Mouse (Mus musculus) skeletal muscle tissue, adult 2 months (tissue): ENCODE data around the gene Olfr215.
A peak's percentile ranks its signal among the peaks of the same experiment; 100 is the strongest.
"Not testable (repeated sequence)": the region's sequence is repeated elsewhere in the genome, so short reads cannot be mapped to it uniquely, and the experiment has no call there.

Experiments
- DNase-seq: peaks from one replicate; pipeline ENCODE4 v3.0.0-alpha.2; 2012; ENCODE audit warnings: low read depth, low spot score

Gene Olfr215

GRCm38 (mm10) chr6:116584095-116584494, at the start of gene Olfr215:
Gene Olfr215, minus strand, starts transcription at chr6:116584195.
- no peak for DNase-seq

- DNase-seq: peak; percentile 56
These were observed 48.1 kb upstream of the Olfr215 start for GRCm38 (mm10) chr6:116632129-116632528.

GRCm38 (mm10) chr6:116629766-116630165, 45.8 kb upstream of the Olfr215 start:
- DNase-seq: no peak

GRCm38 (mm10) chr6:116628539-116629171, 44.7 kb upstream of the Olfr215 start, which contains the start of gene Zfp422:
Gene Zfp422, minus strand, starts transcription at chr6:116628999.
- peak; percentile 33 for DNase-seq

GRCm38 (mm10) chr6:116628095-116628494, 44.1 kb upstream of the Olfr215 start:
- DNase-seq: no peak

GRCm38 (mm10) chr6:116626417-116626816, 42.4 kb upstream of the Olfr215 start:
- DNase-seq: not testable (repeated sequence)

GRCm38 (mm10) chr6:116621318-116622023, 37.5 kb upstream of the Olfr215 start:
- peak; percentile 38 for DNase-seq

- no peak for DNase-seq
These were observed 34.1 kb upstream of the Olfr215 start for GRCm38 (mm10) chr6:116618073-116618472.

GRCm38 (mm10) chr6:116615719-116616118, 31.7 kb upstream of the Olfr215 start:
- DNase-seq: no peak

- no peak for DNase-seq
These were observed 23.2 kb upstream of the Olfr215 start for GRCm38 (mm10) chr6:116607230-116607629.

GRCm38 (mm10) chr6:116600969-116601368, 17.0 kb upstream of the Olfr215 start:
- DNase-seq: not testable (repeated sequence)

GRCm38 (mm10) chr6:116569834-116570233, 14.2 kb downstream of the Olfr215 start:
- peak; percentile 3 for DNase-seq

- DNase-seq: no peak
These were observed 29.0 kb downstream of the Olfr215 start for GRCm38 (mm10) chr6:116554952-116555351.

GRCm38 (mm10) chr6:116553935-116554334, 30.1 kb downstream of the Olfr215 start, which contains the start of gene Olfr214:
Gene Olfr214, plus strand, starts transcription at chr6:116554235.
- DNase-seq: no peak

- not testable (repeated sequence) for DNase-seq
These were observed 33.2 kb downstream of the Olfr215 start, which contains the start of gene Gm5580 for GRCm38 (mm10) chr6:116550841-116551240. Gene Gm5580, plus strand, starts transcription at chr6:116551141.

GRCm38 (mm10) chr6:116542500-116542899, 41.5 kb downstream of the Olfr215 start:
- no peak for DNase-seq

- DNase-seq: no peak
These were observed 45.8 kb downstream of the Olfr215 start, which contains the start of gene Olfr213 for GRCm38 (mm10) chr6:116538156-116538555. Gene Olfr213, plus strand, starts transcription at chr6:116538456.
